ENCODE assay signal across 10 mouse cellular contexts in genomic region chr10:80313627-80314201, GRCm38 (mm10). TPM values are rescaled to one million over a fixed set of nuclear protein-coding genes. Genes with fewer than 3 reads are reported as not detected.
DNase-seq lines count a peak whose midpoint lies in the region; ATAC-seq and TF ChIP-seq lines count a peak whose summit lies in the region.
"Had no signal": no experiment of that assay in that cellular context is flagged by ENCODE, and none has a peak within 500 bp of the region (broad histone marks: within the 10 kb centered on the region; RNA-seq: fewer than 3 reads in every experiment).

No protein-coding gene starts in this region.

- no peak for TF ChIP-seq EP300 in stomach, postnatal 0 days (optimal IDR thresholded peaks at IDR 0.05)

- peaks cover 50% of the 10 kb centered on the region for H3K4me1 ChIP-seq in heart, embryonic 15.5 days (replicated peaks)
- peaks cover 64% of the 10 kb centered on the region for H3K4me1 ChIP-seq in neural tube, embryonic 13.5 days (replicated peaks)
- no peaks in the 10 kb centered on the region; the same call in 1 of the 2 replicates for H3K4me1 ChIP-seq in stomach, postnatal 0 days (replicated peaks; ENCODE audit: control insufficient read depth, insufficient read depth)

- H3K27ac ChIP-seq in heart, embryonic 15.5 days = no peak overlapping the region
- no peak overlapping the region for H3K27ac ChIP-seq in neural tube, embryonic 13.5 days (replicated peaks)
- H3K27ac ChIP-seq in stomach, postnatal 0 days (replicated peaks) = no peak overlapping the region
- H3K27ac ChIP-seq: limb, embryonic 15.5 days had no signal

- no peaks in the 10 kb centered on the region for H3K9me3 ChIP-seq in heart, embryonic 15.5 days (replicated peaks)
- no peaks in the 10 kb centered on the region for H3K9me3 ChIP-seq in neural tube, embryonic 13.5 days
- H3K9me3 ChIP-seq in stomach, postnatal 0 days (ENCODE audit: control insufficient read depth, low read length) = no peaks in the 10 kb centered on the region
- H3K9me3 ChIP-seq: limb, embryonic 15.5 days had no signal

- H3K27me3 ChIP-seq in heart, embryonic 15.5 days = peaks cover 89% of the 10 kb centered on the region
- peaks cover 25% of the 10 kb centered on the region; the same call in 1 of the 2 replicates for H3K27me3 ChIP-seq in neural tube, embryonic 13.5 days
- H3K27me3 ChIP-seq in stomach, postnatal 0 days (ENCODE audit: control insufficient read depth, insufficient read depth, low read length) = 0 out of 2 replicates have a peak, but pooled peaks cover 9% of the 10 kb centered on the region

- H3K4me3 ChIP-seq in heart, embryonic 15.5 days = no peak overlapping the region; the same call in 1 of the 2 replicates
- H3K4me3 ChIP-seq in neural tube, embryonic 13.5 days = no peak overlapping the region
- no peak overlapping the region for H3K4me3 ChIP-seq in stomach, postnatal 0 days (ENCODE audit: low read depth, low read length)
- H3K4me3 ChIP-seq: limb, embryonic 15.5 days had no signal

- peak overlapping the region; percentile 28 for H3K4me2 ChIP-seq in heart, embryonic 15.5 days
- no peak overlapping the region for H3K4me2 ChIP-seq in neural tube, embryonic 13.5 days
- no peak overlapping the region for H3K4me2 ChIP-seq in stomach, postnatal 0 days (replicated peaks; ENCODE audit: low read depth)
- H3K4me2 ChIP-seq: limb, embryonic 15.5 days had no signal

- H3K36me3 ChIP-seq in heart, embryonic 15.5 days = peaks cover 12% of the 10 kb centered on the region; the same call in 1 of the 2 replicates
- H3K36me3 ChIP-seq in neural tube, embryonic 13.5 days = peaks cover 98% of the 10 kb centered on the region
- peaks cover 3% of the 10 kb centered on the region; the same call in 1 of the 2 replicates for H3K36me3 ChIP-seq in stomach, postnatal 0 days (ENCODE audit: control insufficient read depth, insufficient read depth, low read length)

- no peak for ATAC-seq in heart, embryonic 15.5 days (replicated peaks; ENCODE audit: insufficient number of reproducible peaks, insufficient read depth, low FRiP score, low read depth)
- ATAC-seq in neural tube, embryonic 13.5 days (ENCODE audit: low read depth) = no peak
- peak; percentile 58 for ATAC-seq in granulocyte monocyte progenitor cell, adult 5-6 weeks (replicated peaks; ENCODE audit: poor library complexity, severe bottlenecking)
- 0 out of 2 replicates have a peak, but pooled peaks have one; percentile 8 for ATAC-seq in stomach, postnatal 0 days (ENCODE audit: low FRiP score, low TSS enrichment)

- WGBS in heart, embryonic 15.5 days = 27% methylated on average over 20 of the region's 20 CpGs
- 46% methylated on average over 20 of the region's 20 CpGs for WGBS in neural tube, embryonic 13.5 days
- WGBS in stomach, postnatal 0 days = 27% methylated on average over 20 of the region's 20 CpGs

- intact Hi-C loops in heart, postnatal 36 days (cut with DNase I) = no loop called here

- no peak overlapping the region for H3K9ac ChIP-seq in heart, embryonic 15.5 days
- 0 out of 2 replicates have a peak overlapping the region, but pooled peaks have one; percentile 19 for H3K9ac ChIP-seq in neural tube, embryonic 13.5 days
- 0 out of 2 replicates have a peak overlapping the region, but pooled peaks have one; percentile 31 for H3K9ac ChIP-seq in stomach, postnatal 0 days (ENCODE audit: low read length)
- H3K9ac ChIP-seq: limb, embryonic 15.5 days had no signal

- no peak for TF ChIP-seq CTCF in stomach, postnatal 0 days (IDR thresholded peaks at IDR 0.05; ENCODE audit: low read depth)

- DNase-seq in heart, postnatal 36 days = no peak
- DNase-seq in neural tube, embryonic 10.5 days (ENCODE audit: extremely low spot score, low spot score) = no peak
- no peak for DNase-seq in stomach, postnatal 0 days (ENCODE audit: low spot score)
- DNase-seq in kidney, postnatal 10 days = no peak
- DNase-seq in urinary bladder, adult 18-20 months (ENCODE audit: low spot score in 2 of 2) = no peak
- DNase-seq: kidney, postnatal 14 days had no signal

RNA-seq across cellular contexts. Expression of gene 2310011J03Rik, which starts 6.6 kb away (rescaled TPM):
- 32.4 and 36.8 TPM in 2 replicates for polyA plus RNA-seq in heart, embryonic 15.5 days (2015; fragmentation: Nextera tagmentation; extraction: Ambion mirVana)
- total RNA-seq in heart, postnatal 36 days (2021) = 10 to 100 TPM; 13.8 to 15.1 TPM
- 27.9 and 30.7 TPM in 2 replicates for polyA plus RNA-seq in neural tube, embryonic 13.5 days (2015; fragmentation: Nextera tagmentation; extraction: Ambion mirVana)
- total RNA-seq in granulocyte monocyte progenitor cell, adult 5-6 weeks (2014; fragmentation: Nextera tagmentation) = 35.2 and 45.0 TPM in 2 replicates
- total RNA-seq in granulocyte monocyte progenitor cell, adult 5-6 weeks (2017) = 16.4 and 17.4 TPM in 2 replicates
- 50.3 and 51.2 TPM in 2 replicates for polyA plus RNA-seq in stomach, postnatal 0 days (2015; fragmentation: Nextera tagmentation; extraction: Ambion mirVana)

RNA-seq across cellular contexts. Expression of gene Pcsk4, which starts 15.6 kb away (rescaled TPM):
- 1.3 and 1.5 TPM in 2 replicates for polyA plus RNA-seq in heart, embryonic 15.5 days (2015; fragmentation: Nextera tagmentation; extraction: Ambion mirVana)
- total RNA-seq in heart, postnatal 36 days (2021) = 1 to 10 TPM; 2.2 to 2.9 TPM
- polyA plus RNA-seq in neural tube, embryonic 13.5 days (2015; fragmentation: Nextera tagmentation; extraction: Ambion mirVana) = 2.9 and 3.6 TPM in 2 replicates
- total RNA-seq in granulocyte monocyte progenitor cell, adult 5-6 weeks (2014; fragmentation: Nextera tagmentation) = 6.7 and 7.2 TPM in 2 replicates
- total RNA-seq in granulocyte monocyte progenitor cell, adult 5-6 weeks (2017) = 0.98 and 1.6 TPM in 2 replicates
- 2.2 and 2.3 TPM in 2 replicates for polyA plus RNA-seq in stomach, postnatal 0 days (2015; fragmentation: Nextera tagmentation; extraction: Ambion mirVana)

RNA-seq across cellular contexts. Expression of gene Reep6, which starts 16.0 kb away (rescaled TPM):
- 1.6 and 3.4 TPM in 2 replicates for polyA plus RNA-seq in heart, embryonic 15.5 days (2015; fragmentation: Nextera tagmentation; extraction: Ambion mirVana)
- 1 to 10 TPM; 2.7 TPM for total RNA-seq in heart, postnatal 36 days (2021)
- 3.3 and 4.5 TPM in 2 replicates for polyA plus RNA-seq in neural tube, embryonic 13.5 days (2015; fragmentation: Nextera tagmentation; extraction: Ambion mirVana)
- 0.11 and 0.60 TPM in 2 replicates for total RNA-seq in granulocyte monocyte progenitor cell, adult 5-6 weeks (2014; fragmentation: Nextera tagmentation)
- 0.22 and 2.7 TPM in 2 replicates for total RNA-seq in granulocyte monocyte progenitor cell, adult 5-6 weeks (2017)
- polyA plus RNA-seq in stomach, postnatal 0 days (2015; fragmentation: Nextera tagmentation; extraction: Ambion mirVana) = 13.5 and 17.6 TPM in 2 replicates

RNA-seq across cellular contexts. Expression of gene Apc2, which starts 17.9 kb away (rescaled TPM):
- 0.96 and 2.1 TPM in 2 replicates for polyA plus RNA-seq in heart, embryonic 15.5 days (2015; fragmentation: Nextera tagmentation; extraction: Ambion mirVana)
- 1 to 10 TPM; 2.1 to 3.7 TPM for total RNA-seq in heart, postnatal 36 days (2021)
- 153 and 156 TPM in 2 replicates for polyA plus RNA-seq in neural tube, embryonic 13.5 days (2015; fragmentation: Nextera tagmentation; extraction: Ambion mirVana)
- not detected in 2 replicates for total RNA-seq in granulocyte monocyte progenitor cell, adult 5-6 weeks (2014; fragmentation: Nextera tagmentation)
- not detected in 2 replicates for total RNA-seq in granulocyte monocyte progenitor cell, adult 5-6 weeks (2017)
- polyA plus RNA-seq in stomach, postnatal 0 days (2015; fragmentation: Nextera tagmentation; extraction: Ambion mirVana) = 1.2 and 1.3 TPM in 2 replicates

RNA-seq across cellular contexts. Expression of gene Rps15, which starts 21.5 kb away (rescaled TPM):
- 525 and 544 TPM in 2 replicates for polyA plus RNA-seq in heart, embryonic 15.5 days (2015; fragmentation: Nextera tagmentation; extraction: Ambion mirVana)
- total RNA-seq in heart, postnatal 36 days (2021) = 100 to 1,000 TPM; 748 to 777 TPM
- polyA plus RNA-seq in neural tube, embryonic 13.5 days (2015; fragmentation: Nextera tagmentation; extraction: Ambion mirVana) = 573 and 601 TPM in 2 replicates
- total RNA-seq in granulocyte monocyte progenitor cell, adult 5-6 weeks (2014; fragmentation: Nextera tagmentation) = 3,725 and 3,829 TPM in 2 replicates
- total RNA-seq in granulocyte monocyte progenitor cell, adult 5-6 weeks (2017) = 2,646 and 2,810 TPM in 2 replicates
- polyA plus RNA-seq in stomach, postnatal 0 days (2015; fragmentation: Nextera tagmentation; extraction: Ambion mirVana) = 766 and 821 TPM in 2 replicates

Comparison
In these comparisons a context has a peak if more than half of its experiments do, and no peak if none do; other contexts are left out.
1. ATAC-seq: peak in granulocyte monocyte progenitor cell, adult 5-6 weeks (single experiment) and stomach, postnatal 0 days (single experiment); none in heart, embryonic 15.5 days (single experiment) and neural tube, embryonic 13.5 days (single experiment).